25 mouse cellular contexts compared by ENCODE assay signal in the genomic region with DNA sequence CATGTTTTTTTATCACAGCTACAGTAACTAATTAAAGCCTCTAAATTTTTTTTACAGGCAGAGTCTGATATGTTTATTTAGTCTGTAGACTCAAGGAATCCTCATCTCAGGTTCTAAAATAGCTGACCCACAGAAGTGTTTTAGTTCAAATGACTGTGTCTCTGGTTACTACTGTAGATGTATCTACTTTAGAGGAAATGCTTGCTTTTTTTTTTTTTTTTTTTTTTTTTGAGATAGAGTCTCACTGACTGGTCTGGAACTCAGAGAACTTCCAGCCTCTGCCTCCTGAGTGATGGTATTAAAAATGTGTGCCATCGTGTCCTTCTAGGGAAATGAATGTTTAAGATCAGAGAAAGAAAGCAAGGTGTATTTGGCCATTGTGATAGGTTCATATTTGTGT.
"Had no signal": no experiment of that assay in that cellular context is flagged by ENCODE, and none has a peak within 500 bp of the region (broad histone marks: within the 10 kb centered on the region; RNA-seq: fewer than 3 reads in every experiment).

No protein-coding gene starts in this region.

- H3K27ac ChIP-seq: embryonic facial prominence, embryonic 10.5 days; embryonic facial prominence, embryonic 12.5 days; embryonic facial prominence, embryonic 13.5 days; embryonic facial prominence, embryonic 15.5 days; forebrain, embryonic 10.5 days; forebrain, embryonic 12.5 days; forebrain, embryonic 13.5 days; forebrain, embryonic 15.5 days; gastrocnemius, adult 2 months; heart, adult 2 months had no signal

- H3K9me3 ChIP-seq: embryonic facial prominence, embryonic 10.5 days; embryonic facial prominence, embryonic 12.5 days; embryonic facial prominence, embryonic 13.5 days; embryonic facial prominence, embryonic 15.5 days; forebrain, embryonic 10.5 days; forebrain, embryonic 12.5 days; forebrain, embryonic 13.5 days; forebrain, embryonic 15.5 days had no signal

- H3K4me2 ChIP-seq: embryonic facial prominence, embryonic 12.5 days; embryonic facial prominence, embryonic 13.5 days; embryonic facial prominence, embryonic 15.5 days; forebrain, embryonic 12.5 days; forebrain, embryonic 13.5 days; forebrain, embryonic 15.5 days had no signal

- H3K4me3 ChIP-seq: embryonic facial prominence, embryonic 10.5 days; embryonic facial prominence, embryonic 12.5 days; embryonic facial prominence, embryonic 13.5 days; embryonic facial prominence, embryonic 15.5 days; erythroblast, embryonic 14.5 days; forebrain, embryonic 10.5 days; forebrain, embryonic 12.5 days; forebrain, embryonic 13.5 days; forebrain, embryonic 15.5 days; gastrocnemius, adult 2 months; heart, adult 2 months had no signal

- ATAC-seq: forebrain, embryonic 13.5 days; forebrain, embryonic 14.5 days; forebrain, embryonic 15.5 days; forebrain, embryonic 16.5 days; forebrain, postnatal 0 days had no signal

- H3K36me3 ChIP-seq: embryonic facial prominence, embryonic 10.5 days; embryonic facial prominence, embryonic 12.5 days; embryonic facial prominence, embryonic 13.5 days; embryonic facial prominence, embryonic 15.5 days; forebrain, embryonic 10.5 days; forebrain, embryonic 12.5 days; forebrain, embryonic 15.5 days had no signal

- H3K9ac ChIP-seq: embryonic facial prominence, embryonic 12.5 days; embryonic facial prominence, embryonic 13.5 days; embryonic facial prominence, embryonic 15.5 days; forebrain, embryonic 12.5 days; forebrain, embryonic 13.5 days; forebrain, embryonic 15.5 days; forebrain, postnatal 0 days had no signal

- H3K27me3 ChIP-seq: embryonic facial prominence, embryonic 12.5 days; embryonic facial prominence, embryonic 13.5 days; embryonic facial prominence, embryonic 15.5 days; forebrain, embryonic 12.5 days; forebrain, embryonic 13.5 days; forebrain, embryonic 15.5 days had no signal

- H3K4me1 ChIP-seq: embryonic facial prominence, embryonic 10.5 days; embryonic facial prominence, embryonic 12.5 days; embryonic facial prominence, embryonic 13.5 days; embryonic facial prominence, embryonic 15.5 days; forebrain, embryonic 10.5 days; forebrain, embryonic 12.5 days; forebrain, embryonic 13.5 days; forebrain, embryonic 15.5 days had no signal

- DNase-seq: cerebellum, adult 9-11 months; cerebellum, postnatal 10 days; cerebellum, postnatal 14 days; cerebellum, postnatal 25 days; cerebellum, postnatal 36 days; embryo, embryonic 11 days; forebrain, postnatal 0 days; gastrocnemius, adult 2 months; gastrocnemius, postnatal 10 days; gastrocnemius, postnatal 14 days; gastrocnemius, postnatal 25 days; gastrocnemius, postnatal 36 days; heart, adult 18-20 months; heart, adult 2 months had no signal
